Mouse (Mus musculus) layer of hippocampus, postnatal 14 days (tissue): ENCODE measurements at regions not wholly inside any gene's neighbourhood (a gene's known extent, or its start where the extent isn't known, plus 50 kb on each side); places are given as distances from the start of the nearest gene placed in this dataset.

Experiments
- DNase-seq, 2 experiments: peaks; one replicate each; pipeline ENCODE4 v3.0.0; 2021 to 2022; ENCODE audit warnings: low spot score in 2 of 2, mixed read lengths in 1 of 2

DNA sequence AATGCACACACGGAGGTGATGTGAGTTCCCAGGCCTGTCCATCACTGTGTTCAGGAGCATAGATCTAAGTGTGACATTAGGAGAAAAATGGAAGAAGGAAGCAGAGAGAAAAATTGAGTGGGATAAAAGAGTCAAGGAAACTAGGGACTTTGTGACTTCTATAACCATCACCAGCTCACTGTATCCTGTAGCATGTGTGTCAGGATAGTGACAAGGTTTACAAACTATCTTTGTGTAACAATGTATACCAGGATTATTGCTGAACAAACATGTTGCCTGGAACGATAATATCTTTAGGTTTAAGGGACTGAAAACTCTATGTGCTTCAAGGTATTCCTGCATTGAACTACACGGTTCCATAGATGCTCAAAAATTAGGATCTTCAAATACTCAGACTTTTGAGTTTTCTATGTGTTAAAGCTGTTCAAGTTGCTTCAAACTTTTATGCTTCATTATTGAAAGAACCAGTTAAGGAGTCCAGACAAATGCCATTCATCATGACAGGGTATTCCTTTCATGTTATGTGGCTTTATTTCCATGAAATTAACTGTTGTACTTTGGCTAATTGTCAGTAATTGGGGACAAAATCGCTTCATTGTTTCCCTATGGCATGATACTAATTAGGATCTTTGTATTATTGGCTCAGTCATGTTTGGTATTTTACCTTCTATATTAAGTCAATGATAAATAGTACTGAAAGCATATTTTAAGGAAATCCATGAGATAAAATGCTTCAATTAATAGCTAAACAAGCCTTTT, 200.5 kb downstream of the Gm11146 start:
- DNase-seq: no peak

DNA sequence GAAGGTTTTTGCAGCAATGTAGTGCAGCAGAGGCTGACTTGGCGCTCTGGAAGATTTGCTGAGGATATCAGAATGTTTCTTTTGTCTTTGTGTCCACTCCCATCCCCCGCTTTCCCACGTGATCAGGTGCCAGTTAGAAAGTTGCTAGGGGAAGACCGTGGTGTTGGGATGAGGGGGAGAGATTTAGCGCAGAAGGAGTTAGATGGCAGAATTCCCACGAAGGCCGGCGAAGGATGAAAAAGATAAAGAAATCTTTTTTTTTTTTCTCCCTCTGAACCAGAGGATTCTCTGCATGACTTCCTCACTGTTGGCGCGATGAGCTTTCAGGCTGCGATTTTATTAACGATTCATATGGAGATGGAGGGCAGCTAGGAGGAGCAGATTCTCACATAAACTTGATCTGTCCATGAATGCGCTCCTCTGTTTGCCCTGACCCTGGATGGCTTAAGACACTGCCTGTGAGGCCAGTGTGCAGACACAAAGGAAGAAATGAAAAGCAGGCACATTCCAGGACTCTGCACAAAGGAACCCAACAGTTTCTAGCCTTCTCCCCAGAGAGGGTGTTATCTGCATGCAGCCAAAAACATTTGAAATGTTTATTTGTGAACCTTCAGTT, 201.5 kb downstream of the Gm11146 start:
- DNase-seq: peak; percentile 61 to 76

DNA sequence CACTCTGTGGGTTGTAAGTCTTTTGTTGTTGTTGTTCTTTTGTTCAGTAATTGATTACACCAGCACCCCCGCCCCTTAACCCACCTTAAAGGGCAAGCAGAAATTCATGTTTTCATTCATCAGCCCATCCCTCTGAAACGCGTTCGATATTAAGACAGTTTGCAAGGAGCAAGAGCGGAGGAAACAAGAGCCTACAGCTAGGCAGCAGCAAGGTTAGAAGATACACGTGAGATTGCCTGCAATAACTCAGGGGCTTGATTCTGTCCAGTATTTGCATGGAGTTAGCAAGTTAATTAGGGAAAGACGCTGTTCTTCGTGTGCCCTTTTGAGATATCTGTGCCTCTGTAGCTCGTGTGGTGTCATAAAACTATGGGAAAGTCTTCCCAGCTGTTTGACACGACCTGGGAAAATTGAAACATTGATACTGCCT, 202.0 kb downstream of the Gm11146 start:
- DNase-seq: no peak

DNA sequence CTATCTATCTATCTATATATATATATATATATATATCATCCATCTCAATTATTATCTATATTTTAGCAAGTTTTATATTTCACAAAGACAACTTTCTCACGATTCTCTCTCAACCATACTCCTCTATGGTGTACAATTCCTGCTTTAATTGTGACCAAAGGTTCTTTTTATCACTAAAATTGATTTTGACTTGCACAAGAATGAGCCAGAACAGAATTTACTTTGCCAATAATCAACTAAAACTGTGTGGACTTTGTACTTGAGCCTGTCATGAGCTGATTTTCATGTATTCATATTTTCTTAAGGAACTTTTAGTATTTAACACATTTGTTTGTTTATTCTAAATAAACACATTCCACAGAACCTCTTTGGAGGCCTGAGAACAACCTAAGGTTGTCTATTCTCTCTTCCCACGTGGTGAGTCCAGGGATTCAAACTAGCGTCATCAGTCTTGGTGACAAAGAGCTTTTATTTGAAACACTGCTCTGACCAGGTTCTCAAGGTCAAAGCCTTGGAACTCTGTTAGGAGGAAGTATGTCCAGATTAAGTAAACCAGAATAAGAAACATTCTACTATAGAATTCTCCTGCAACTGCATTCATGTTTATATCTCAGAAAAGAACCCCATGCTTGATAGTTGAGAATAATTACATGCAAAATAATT, 207.7 kb downstream of the Gm11146 start:
- DNase-seq: no peak

DNA sequence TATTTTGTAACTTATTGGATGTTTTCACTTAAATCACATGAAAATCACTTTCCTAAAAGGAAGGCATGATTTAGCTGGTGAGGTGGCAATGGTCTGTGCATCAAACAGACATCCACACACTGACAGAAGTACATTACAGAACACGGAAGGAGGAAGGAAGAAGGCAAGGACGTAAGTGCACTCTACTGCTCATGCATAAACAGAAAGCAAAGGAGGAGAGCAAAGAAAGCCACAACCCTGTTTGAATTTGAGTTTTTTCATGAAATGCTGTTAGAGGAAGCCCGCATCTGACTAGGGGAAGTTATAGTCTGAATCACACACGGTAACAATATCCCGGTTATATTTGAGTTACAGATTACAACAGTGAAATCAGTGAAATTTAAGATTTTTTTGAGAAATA, 208.4 kb downstream of the Gm11146 start:
- DNase-seq: no peak

DNA sequence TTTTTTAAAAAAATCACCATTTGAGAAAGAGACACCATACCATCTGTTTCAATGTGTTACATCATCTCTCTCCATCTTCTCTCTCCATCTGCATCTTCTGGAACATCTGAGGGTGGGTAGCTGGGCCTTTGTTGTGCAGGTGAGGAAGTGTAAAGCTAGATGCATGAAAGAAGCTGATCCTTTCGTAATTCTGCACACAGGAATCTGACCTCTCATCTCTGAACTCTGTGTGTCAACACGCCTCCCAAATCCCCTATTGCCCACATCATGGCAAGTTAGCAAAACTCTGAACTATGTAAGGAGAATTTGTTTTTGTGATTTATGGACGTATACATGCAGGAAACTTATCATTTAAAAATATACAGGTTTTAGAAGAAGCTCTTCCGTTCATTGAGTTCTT, 209.7 kb downstream of the Gm11146 start:
- no peak for DNase-seq

DNA sequence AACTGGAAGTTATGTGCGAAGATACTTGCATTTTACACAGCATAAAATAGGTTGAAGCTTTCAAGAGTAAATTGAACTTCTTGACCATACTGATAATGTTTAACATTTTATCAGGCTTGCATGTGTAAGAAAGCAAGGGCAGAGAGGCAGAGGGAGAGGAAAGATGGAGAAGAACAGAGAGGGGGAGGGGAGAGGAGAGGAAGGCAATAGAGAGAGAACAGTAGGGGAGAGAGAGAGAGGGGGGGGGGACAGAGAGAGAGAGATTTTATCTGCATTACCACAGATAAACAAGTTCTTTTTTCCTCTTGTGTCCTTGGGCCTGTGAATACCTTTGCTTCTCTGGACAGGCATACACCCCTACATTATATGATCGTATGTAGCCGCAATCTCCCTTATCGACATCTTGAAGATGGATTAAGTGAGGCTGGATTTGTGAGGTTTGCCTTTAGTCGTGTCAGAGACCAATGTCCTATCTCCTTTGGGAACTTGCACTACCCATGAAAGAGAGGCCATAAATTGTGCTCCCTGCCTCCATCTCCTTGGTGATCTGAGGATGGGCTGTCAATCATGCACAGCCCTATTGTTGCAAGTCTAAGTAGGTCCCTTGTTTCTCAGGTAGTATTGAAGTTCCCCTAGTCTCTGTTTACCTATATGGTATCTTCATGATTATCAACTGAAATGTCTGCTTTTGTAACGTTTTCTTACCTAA, 217.7 kb downstream of the Gm11146 start:
- DNase-seq: no peak

DNA sequence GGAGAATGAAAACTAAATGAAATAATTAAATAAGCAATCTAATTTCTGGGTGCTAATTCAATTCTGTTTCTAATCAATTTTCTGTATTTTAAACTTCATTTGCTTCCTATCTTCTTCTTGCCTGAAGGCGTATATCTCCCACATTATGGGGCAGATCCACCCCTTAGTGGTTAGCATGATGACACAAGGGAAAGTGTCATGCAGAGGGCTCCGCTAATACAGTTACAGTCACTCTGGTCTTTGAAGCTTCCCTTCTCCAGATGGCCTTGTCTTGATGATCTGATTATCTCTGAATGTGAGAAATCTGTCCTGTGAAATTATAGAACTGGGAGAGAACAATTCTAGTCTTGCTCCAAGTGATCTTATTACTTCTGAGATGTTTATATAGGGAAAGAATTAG, 219.1 kb downstream of the Gm11146 start:
- DNase-seq: no peak

DNA sequence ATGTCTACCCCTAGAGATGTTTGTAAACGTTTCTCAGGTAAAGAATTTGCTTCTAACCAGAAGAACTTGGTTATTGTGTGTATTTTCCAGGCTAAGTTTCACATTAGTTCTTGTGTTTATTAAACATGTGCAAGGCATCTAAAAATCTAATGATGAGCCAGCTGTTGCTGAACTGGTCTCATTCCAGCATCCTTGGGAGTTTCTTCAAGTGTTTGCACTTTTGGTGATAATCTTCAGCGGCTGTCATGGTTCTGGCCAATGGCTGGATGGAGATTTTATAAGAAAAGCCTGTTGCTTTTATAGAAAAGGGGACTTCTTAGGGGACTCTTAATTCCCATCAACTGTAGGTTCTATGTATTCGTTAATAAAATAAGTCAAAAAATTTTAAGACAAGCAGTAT, 229.1 kb downstream of the Gm11146 start:
- DNase-seq: no peak

DNA sequence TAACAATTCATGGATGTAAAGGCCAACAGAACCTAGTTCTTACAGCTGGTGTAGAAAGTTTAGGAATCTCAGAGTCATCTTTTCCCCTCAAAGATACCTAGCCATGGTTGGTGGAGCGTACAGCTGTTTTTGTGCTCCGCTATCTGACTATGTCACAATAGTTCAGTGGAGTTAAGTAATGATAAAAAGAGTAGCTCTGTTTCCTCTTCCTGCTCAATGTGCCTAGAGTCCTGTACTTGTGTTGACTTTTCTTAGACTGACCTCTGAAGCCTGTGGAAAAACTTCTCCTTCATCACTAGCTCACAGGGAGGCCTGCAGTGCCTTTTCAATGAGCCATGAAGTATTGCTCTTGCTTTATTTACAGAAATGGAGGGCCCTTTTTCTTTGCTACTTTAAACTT, 232.1 kb downstream of the Gm11146 start:
- DNase-seq: no peak

DNA sequence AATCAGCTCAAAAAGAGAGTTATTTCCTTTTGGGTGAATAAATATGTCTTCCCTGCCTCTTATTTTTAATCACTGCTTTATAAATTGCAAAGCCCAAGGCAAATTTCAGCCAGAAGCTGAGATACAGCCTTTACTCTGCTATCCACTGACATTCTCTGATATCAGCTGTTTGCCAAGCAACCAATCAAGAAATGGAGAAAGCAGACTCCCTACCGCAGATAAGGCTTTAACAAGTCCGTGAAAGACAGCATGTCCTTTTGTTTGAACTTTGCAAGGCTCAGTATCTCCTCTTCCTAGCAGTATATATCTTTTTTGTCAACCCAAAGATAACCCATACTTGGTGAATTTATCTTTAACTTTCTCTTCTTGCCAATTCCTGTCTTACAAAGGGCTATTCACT, 236.6 kb downstream of the Gm11146 start:
- no peak for DNase-seq

DNA sequence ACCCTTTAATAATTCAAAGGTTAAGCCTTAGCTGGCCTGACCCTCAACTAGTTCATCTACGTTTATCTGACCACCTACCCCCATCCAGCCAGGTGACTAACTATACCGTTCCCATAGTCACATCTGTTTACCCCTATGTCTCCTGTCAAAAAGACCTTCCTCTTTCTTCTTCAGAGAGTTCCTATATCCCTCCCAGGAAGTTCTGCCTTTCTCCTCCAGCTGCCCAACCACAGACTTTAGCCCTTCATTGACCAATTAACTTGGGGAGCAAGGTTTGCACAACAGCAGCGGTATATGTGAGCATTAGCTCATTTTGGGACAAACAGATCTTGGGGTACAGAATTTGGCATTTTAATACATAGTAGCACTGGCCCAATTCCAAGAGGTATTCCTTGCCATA, 237.5 kb downstream of the Gm11146 start:
- no peak for DNase-seq

DNA sequence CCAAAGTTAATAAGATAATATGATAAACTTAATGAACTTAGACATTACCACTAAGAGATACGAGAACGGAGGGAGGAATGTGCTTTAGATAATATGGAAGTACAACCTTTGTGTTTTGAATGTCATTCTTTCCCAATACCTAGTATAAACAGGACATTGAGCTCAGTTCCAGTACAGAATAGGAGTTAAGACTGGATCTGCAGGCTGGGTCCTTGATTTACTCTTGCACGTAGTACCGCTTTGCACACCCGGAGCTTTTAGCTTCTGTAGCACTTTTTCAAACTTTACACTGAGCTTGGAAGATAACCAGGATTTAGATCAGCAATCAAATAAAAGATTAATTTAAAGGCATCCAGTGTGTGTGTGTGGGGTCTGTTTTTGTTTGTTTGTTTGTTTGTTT, 242.7 kb downstream of the Gm11146 start:
- DNase-seq: no peak

DNA sequence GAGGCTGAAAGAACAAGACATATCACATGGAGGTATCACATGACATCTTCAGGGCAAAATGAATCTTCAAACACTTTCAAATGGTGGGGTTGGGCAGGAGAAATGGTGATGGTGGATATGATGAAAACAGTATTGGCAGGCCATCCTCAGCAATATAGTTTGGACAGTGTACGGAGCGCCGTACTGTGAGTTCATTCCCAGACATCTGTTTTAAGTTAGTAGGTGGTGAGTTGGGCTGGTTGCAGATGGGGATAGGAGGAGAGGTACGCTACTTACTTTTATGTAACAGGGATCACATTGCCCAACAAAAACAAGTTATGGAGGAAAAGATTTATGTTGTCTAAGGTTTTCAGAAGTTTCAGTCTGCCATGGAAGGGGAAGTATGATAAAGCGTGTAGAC, 246.6 kb downstream of the Gm11146 start:
- no peak for DNase-seq

DNA sequence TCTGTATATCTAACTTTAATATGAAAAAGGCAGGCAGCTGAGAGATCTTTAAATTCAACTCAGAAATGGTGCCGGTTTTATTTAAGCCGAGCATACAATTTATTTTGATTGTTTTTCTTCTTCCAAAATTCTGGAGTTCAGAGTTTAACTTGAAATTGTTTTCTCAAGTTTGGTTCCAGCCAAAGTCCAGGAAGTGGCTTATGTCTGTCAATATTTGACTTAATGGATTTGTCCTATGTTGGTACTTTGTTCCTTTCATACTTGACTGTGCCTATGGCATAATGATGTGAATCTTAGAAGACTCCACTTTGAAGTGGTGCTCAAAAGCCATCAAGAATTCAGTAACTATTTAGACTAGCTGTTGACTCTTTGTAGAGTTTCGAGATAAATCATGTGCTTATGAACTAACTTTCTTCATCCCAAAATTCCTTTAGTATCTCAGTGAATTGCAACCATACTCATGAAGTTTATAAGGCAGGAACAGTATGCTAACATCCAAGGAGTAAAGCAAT, 247.6 kb downstream of the Gm11146 start:
- DNase-seq: no peak

DNA sequence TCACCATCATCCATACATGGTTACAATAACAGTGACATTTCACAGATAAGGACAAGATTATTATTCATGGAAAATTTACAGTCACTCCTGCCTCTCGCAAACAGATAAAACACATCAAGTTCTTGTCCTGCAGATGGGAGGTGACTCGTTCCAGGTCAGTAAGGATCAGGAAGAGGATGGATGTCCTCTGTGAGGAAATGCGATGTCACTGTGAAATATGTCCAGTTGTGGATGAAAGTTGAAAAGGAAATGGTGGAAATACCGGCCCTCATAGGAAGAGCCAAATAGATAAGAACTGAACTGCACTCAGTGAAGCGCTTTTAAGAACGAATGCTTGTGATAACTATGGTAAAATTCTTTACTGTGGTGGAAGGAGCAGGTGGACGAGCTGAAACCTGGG, 255.8 kb downstream of the Gm11146 start:
- no peak for DNase-seq

DNA sequence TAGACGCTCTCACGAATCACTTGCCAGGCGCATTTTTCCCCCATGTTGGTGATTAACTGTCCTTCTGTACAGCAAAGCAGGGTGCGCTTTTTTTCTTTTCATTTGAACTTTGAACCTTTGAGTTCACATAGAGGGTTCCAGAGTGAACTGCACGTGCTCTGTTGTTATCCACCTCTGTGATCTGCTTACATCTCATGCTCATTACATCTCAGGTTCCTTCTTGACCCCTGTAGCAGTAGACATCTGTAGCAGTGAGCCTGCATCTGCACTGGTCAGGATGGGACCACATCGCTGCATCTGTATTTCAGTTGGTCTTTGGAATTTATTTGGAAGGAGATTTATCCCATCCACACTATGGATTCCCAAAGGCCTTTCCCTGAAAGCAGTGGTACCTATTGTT, 269.6 kb downstream of the Gm11146 start:
- no peak for DNase-seq

DNA sequence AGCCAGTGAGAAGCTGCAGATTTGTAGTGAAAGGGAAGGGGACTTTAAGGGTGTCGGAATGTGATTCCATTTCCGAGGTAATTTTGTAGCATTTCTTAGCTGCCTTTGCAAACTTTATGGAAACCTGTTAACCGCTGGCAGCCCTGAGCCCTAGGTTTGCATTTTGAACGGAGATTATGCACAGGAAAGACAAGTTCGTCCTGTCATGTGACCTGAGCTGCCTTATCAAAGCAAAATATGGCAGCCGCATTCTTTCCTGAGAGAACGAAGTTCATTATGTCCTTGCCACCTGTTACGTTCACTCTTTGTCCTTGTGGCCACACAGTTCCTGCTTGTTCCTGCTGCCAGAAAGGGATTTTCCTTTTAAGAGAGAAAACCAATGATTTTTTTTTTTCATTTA, 270.9 kb downstream of the Gm11146 start:
- DNase-seq: peak; percentile 28 to 33

DNA sequence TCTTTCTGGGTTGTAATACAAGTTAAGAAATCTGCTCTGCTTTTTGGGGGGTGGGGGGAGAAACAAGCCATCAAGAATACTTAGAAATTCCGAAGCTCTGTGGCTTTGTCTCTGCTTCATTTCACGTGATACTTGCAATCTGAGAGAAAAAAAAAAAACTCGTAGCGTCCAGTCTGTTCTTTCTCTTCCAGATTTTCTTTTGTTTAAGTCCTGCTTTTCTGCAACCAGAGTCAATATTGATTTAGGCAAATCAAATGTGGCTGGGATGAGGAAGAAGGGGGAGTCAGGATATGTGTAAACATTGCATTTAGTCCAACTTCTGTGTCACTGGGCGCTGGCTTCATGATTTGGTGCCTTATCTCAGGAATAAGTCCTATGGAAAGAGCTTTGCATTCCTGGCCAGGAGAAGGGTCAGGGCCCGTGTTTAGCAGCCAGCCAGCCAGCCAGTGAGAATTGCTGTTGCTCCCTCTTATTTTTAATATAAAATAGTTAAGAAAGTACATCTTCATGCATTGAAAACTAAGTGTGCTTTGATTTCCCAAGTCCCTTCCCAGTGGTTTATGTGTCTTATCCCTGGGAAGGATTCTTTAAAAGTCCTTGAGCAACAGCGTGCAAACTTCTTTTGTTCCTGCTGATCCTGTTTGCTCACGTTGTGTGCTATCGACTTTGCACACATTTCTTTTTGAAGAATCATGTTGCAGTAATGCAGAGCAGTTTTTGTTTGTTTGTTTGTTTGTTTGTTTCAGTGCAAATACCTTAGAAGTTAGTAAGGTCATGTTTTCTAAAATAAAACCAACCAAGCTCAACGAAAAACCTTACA, 272.0 kb downstream of the Gm11146 start:
- DNase-seq: no peak

DNA sequence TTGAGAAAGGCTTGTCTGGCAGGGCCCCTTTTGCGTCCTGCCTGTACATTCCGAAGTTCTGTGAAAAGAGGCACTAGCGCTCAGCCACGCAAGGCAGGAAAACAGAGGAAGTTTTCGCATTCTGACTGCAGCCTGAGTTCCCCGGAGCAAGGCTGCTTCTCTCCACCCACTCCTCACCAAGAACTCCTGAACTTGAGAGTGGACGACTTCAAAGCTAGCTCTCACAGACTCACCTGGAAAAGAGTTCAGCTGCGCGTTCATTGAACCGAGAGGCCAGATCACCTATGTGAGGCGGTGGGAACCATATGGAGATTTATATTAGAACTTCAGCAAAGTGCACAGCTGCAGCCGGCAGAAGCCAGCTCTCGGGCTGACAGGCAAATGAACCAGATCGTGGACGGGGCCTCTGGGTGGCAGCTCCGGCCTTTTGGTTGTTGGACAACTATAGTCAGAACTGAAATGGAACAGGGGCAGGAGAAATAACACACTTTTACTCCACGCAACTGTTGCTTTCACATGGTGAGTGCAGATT, 272.7 kb downstream of the Gm11146 start:
- peak; percentile 48 to 61 for DNase-seq
